Mouse (Mus musculus) liver, adult 2 months (tissue): ENCODE measurements around the gene Med28. TPM values are rescaled to one million over a fixed set of nuclear protein-coding genes. Genes with fewer than 3 reads are reported as not detected.

ENCODE experiments used
- DNase-seq: peaks from one replicate; pipeline ENCODE4 v3.0.0-alpha.2; 2011; ENCODE audit warnings: low read depth, low spot score; ENCODE audit errors: extremely low read depth
- H3K27ac ChIP-seq: fragments of 200-500 bp; replicated peaks from 2 replicates; pipeline ENCODE4 v1.5.1; 2012; ENCODE audit warnings: low read depth, mild to moderate bottlenecking, control low read depth, inconsistent platforms, low read length; ENCODE audit not compliant: insufficient read depth
- H3K27me3 ChIP-seq: fragments of 200-500 bp; 2 replicates; pipeline ENCODE4 v1.6.1; 2012; ENCODE audit warnings: mild to moderate bottlenecking, moderate library complexity, low read length, inconsistent platforms; ENCODE audit not compliant: control insufficient read depth, insufficient read depth
- H3K36me3 ChIP-seq: fragments of 200-500 bp; 2 replicates; pipeline ENCODE4 v1.6.1; 2012; ENCODE audit warnings: low read length, inconsistent platforms; ENCODE audit not compliant: control insufficient read depth, insufficient read depth
- H3K4me1 ChIP-seq: fragments of 200-500 bp; 2 replicates; pipeline ENCODE4 v1.6.1; 2011; ENCODE audit warnings: low read length; ENCODE audit not compliant: control insufficient read depth, insufficient read depth
- H3K4me3 ChIP-seq: fragments of 200-500 bp; 2 replicates; pipeline ENCODE4 v1.5.1; 2011; ENCODE audit warnings: low read depth, mild to moderate bottlenecking, control low read depth, low read length, moderate library complexity; ENCODE audit not compliant: insufficient read depth
- H3K79me2 ChIP-seq: fragments of 200-500 bp; 2 replicates; pipeline ENCODE4 v1.6.1; 2012; ENCODE audit warnings: inconsistent platforms, mild to moderate bottlenecking, low read length, moderate library complexity; ENCODE audit not compliant: control insufficient read depth, insufficient read depth
- H3K9ac ChIP-seq: fragments of 200-500 bp; 2 replicates; pipeline ENCODE4 v1.6.1; 2012; ENCODE audit warnings: low read depth, mild to moderate bottlenecking, control low read depth, inconsistent platforms, low read length
- CTCF ChIP-seq: fragments of 200-500 bp; IDR thresholded peaks from 2 replicates; pipeline ENCODE4 v1.5.1; 2011; ENCODE audit warnings: low read depth, low read length, control low read depth
- POLR2A ChIP-seq: fragments of 200-500 bp; IDR thresholded peaks from 2 replicates; pipeline ENCODE4 v1.6.1; 2011; ENCODE audit warnings: low read length, control low read depth; ENCODE audit not compliant: insufficient read depth; ENCODE audit errors: extremely low read depth
- WGBS: fragments of 180-500 bp; shearing (Covaris S2); methylation state at CpG from one replicate; pipeline ENCODE4 v1.1.7; 2018; 5-methylcytosine and 5-hydroxymethylcytosine counted together
- polyA plus RNA-seq: library from polyadenylated mRNA; depleted of rRNA; stranded (reverse); fragments of >200 nt; gene quantifications from 2 replicates; pipeline ENCODE4 v1.2.3, GENCODE M21; 2012; rRNA removed
- total RNA-seq: library from RNA; depleted of rRNA; stranded (reverse); fragments of >200 nt; gene quantifications from 2 replicates; pipeline ENCODE4 v1.2.3, GENCODE M21; 2014; rRNA removed

Med28 gene
- total RNA-seq (27.2 and 39.1 TPM in 2 replicates), polyA plus RNA-seq (43.3 and 44.8 TPM in 2 replicates)

GRCm38 (mm10) chr5:45519960-45520808, at the start of gene Med28:
Gene Med28 (plus strand): TSS chr5:45520229.
- H3K79me2 ChIP-seq = peaks cover 16% of the 10 kb centered on the region; the same call in 1 of the 2 replicates
- H3K9ac ChIP-seq = peak within 1 kb of the TSS; percentile 92
- H3K4me3 ChIP-seq = peak within 1 kb of the TSS; percentile 93
- WGBS = 2% methylated on average over 56 of the region's 56 CpGs
- TF ChIP-seq POLR2A (peak; percentile 63; the same call in 1 of the 2 replicates), CTCF (no peak)
- peak within 1 kb of the TSS; percentile 79 for H3K27ac ChIP-seq
- DNase-seq = peak; percentile 70
- H3K36me3 ChIP-seq = peaks cover 17% of the 10 kb centered on the region
- peaks cover 8% of the 10 kb centered on the region for H3K4me1 ChIP-seq
- no peaks in the 10 kb centered on the region for H3K27me3 ChIP-seq

GRCm38 (mm10) chr5:45472880-45473450, 47.1 kb upstream of the Med28 start:
- Histone ChIP-seq H3K27me3 (no peaks in the 10 kb centered on the region), H3K9ac (no peak overlapping the region), H3K79me2 (no peaks in the 10 kb centered on the region), H3K4me1 (peaks cover 13% of the 10 kb centered on the region), H3K27ac (no peak overlapping the region), H3K36me3 (no peaks in the 10 kb centered on the region), H3K4me3 (no peak overlapping the region)
- TF ChIP-seq CTCF (no peak), POLR2A (no peak)
- WGBS = 32% methylated on average over 7 of the region's 7 CpGs
- peak; percentile 46 for DNase-seq

- Histone ChIP-seq H3K79me2 (no peaks in the 10 kb centered on the region), H3K36me3 (no peaks in the 10 kb centered on the region), H3K27ac (peak overlapping the region; percentile 47; the same call in 1 of the 2 replicates), H3K4me1 (peaks cover 13% of the 10 kb centered on the region), H3K4me3 (no peak overlapping the region), H3K27me3 (no peaks in the 10 kb centered on the region), H3K9ac (no peak overlapping the region)
- TF ChIP-seq CTCF (no peak), POLR2A (no peak)
- no peak for DNase-seq
- WGBS = 28% methylated on average over 1 of the region's 1 CpGs
These were observed 46.5 kb upstream of the Med28 start for GRCm38 (mm10) chr5:45473521-45473920.

DNA sequence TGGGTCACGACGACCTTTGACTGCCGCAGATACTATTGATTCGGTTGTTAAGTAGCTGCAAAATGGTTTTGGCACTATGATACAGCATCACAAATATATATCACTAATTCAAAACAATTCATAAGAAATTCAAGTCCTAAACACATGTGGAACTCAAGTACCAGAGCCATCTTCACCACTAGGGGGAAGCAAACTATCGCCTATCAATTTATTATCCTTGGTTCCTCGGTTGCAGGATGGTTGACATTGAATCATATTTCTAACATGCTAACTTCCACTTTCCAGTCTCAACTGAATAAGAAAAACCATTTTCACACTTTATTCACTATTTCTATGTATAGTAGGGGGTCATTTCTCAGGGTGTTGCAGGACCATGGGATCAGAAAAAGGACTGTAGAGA, 45.8 kb upstream of the Med28 start:
- 17% methylated on average over 6 of the region's 6 CpGs for WGBS

GRCm38 (mm10) chr5:45474758-45475157, 45.3 kb upstream of the Med28 start:
- 25% methylated on average over 3 of the region's 4 CpGs for WGBS
- peak; percentile 96 for DNase-seq
- H3K4me1 ChIP-seq = peaks cover 13% of the 10 kb centered on the region
- no peaks in the 10 kb centered on the region for H3K36me3 ChIP-seq
- no peak overlapping the region for H3K4me3 ChIP-seq
- H3K79me2 ChIP-seq = no peaks in the 10 kb centered on the region
- H3K27ac ChIP-seq = no peak overlapping the region
- TF ChIP-seq CTCF (no peak), POLR2A (no peak)
- no peak overlapping the region for H3K9ac ChIP-seq
- H3K27me3 ChIP-seq = no peaks in the 10 kb centered on the region

More for the DNA sequence above, 45.8 kb upstream of the Med28 start:
- H3K36me3 ChIP-seq = no peaks in the 10 kb centered on the region
- H3K9ac ChIP-seq = no peak overlapping the region
- peak; percentile 86 for DNase-seq
- H3K27me3 ChIP-seq = no peaks in the 10 kb centered on the region
- 0 out of 2 replicates have a peak overlapping the region, but pooled peaks have one; percentile 46 for H3K27ac ChIP-seq
- H3K79me2 ChIP-seq = no peaks in the 10 kb centered on the region
- H3K4me1 ChIP-seq = peaks cover 13% of the 10 kb centered on the region
- no peak overlapping the region for H3K4me3 ChIP-seq
- no peak for TF ChIP-seq POLR2A
- peak; percentile 65 for TF ChIP-seq CTCF
